Comparison of ENCODE assay signal across 10 mouse cellular contexts in the genomic region with DNA sequence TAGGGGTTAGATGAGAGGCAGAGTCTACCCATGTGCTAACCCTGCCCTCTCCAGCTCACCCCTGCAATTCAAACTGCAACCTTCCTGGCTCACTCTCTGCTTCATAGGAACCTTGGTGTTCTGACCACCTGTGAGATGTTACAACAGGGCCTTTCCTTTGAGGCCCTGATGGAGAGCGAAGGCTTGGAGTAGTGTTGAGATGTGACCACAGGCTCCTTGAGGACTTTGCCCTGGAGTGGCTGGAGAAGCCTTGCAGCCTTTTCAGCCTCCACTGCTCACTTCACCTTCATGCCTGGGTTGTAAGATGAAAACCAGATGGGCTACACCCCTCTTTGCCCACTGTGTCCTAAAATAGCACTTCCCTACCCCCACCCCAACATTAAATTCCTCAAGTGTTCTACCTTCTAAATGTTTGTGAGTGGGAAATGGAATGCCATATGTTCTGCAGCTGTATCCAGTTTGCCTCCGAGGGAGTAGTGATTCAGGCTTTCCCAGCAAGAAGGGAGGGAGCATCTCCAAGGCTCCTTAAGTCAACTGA. TPM values are rescaled to one million over a fixed set of nuclear protein-coding genes. Genes with fewer than 3 reads are reported as not detected.
DNase-seq lines count a peak whose midpoint lies in the region; ATAC-seq lines count a peak whose summit lies in the region.
"Had no signal": no experiment of that assay in that cellular context is flagged by ENCODE, and none has a peak within 500 bp of the region (broad histone marks: within the 10 kb centered on the region; RNA-seq: fewer than 3 reads in every experiment).

No protein-coding gene starts in this region.

- peak overlapping the region; percentile 59; the same call in 1 of the 2 replicates for H3K27ac ChIP-seq in hindbrain, embryonic 10.5 days
- H3K27ac ChIP-seq in hindbrain, embryonic 11.5 days (ENCODE audit: low read depth, low read length), result no peak overlapping the region; the same call in 1 of the 2 replicates
- peak overlapping the region; percentile 95 for H3K27ac ChIP-seq in limb, embryonic 12.5 days

- no peak for ATAC-seq in hindbrain, embryonic 11.5 days (ENCODE audit: low FRiP score)
- ATAC-seq in limb, embryonic 12.5 days (ENCODE audit: insufficient number of reproducible peaks, insufficient read depth, low FRiP score, low TSS enrichment, low read depth), result peak; percentile 61

- H3K9ac ChIP-seq in hindbrain, embryonic 11.5 days (ENCODE audit: low read depth, low read length), result no peak overlapping the region
- H3K9ac ChIP-seq in limb, embryonic 12.5 days (replicated peaks), result no peak overlapping the region

- H3K4me3 ChIP-seq in hindbrain, embryonic 10.5 days, result no peak overlapping the region
- H3K4me3 ChIP-seq in hindbrain, embryonic 11.5 days (ENCODE audit: low read depth, low read length), result no peak overlapping the region
- no peak overlapping the region for H3K4me3 ChIP-seq in limb, embryonic 12.5 days (replicated peaks)
- H3K4me3 ChIP-seq: megakaryocyte, embryonic 14.5 days had no signal

- no peak overlapping the region for H3K4me2 ChIP-seq in hindbrain, embryonic 11.5 days (replicated peaks; ENCODE audit: low read depth, low read length)
- peak overlapping the region; percentile 39 for H3K4me2 ChIP-seq in limb, embryonic 12.5 days

- H3K36me3 ChIP-seq in hindbrain, embryonic 10.5 days, result no peaks in the 10 kb centered on the region
- no peaks in the 10 kb centered on the region for H3K36me3 ChIP-seq in hindbrain, embryonic 11.5 days (ENCODE audit: control insufficient read depth, insufficient read depth, low read length)
- no peaks in the 10 kb centered on the region for H3K36me3 ChIP-seq in limb, embryonic 12.5 days

- peak; percentile 36 for DNase-seq in hindbrain, embryonic 10.5 days (ENCODE audit: low spot score)
- DNase-seq in hindbrain, embryonic 11.5 days (ENCODE audit: low spot score), result no peak
- DNase-seq in thymus, postnatal 14 days, result peak; percentile 22
- no peak for DNase-seq in thymus, adult 18-20 months
- no peak for DNase-seq in layer of hippocampus, postnatal 14 days (ENCODE audit: low spot score in 2 of 2)
- DNase-seq in ovary, adult 18-20 months (ENCODE audit: low spot score), result no peak
- DNase-seq in retina, postnatal 1 day, result no peak
- DNase-seq: cerebellum, adult 11-12 months had no signal

- peaks cover 51% of the 10 kb centered on the region for H3K4me1 ChIP-seq in hindbrain, embryonic 10.5 days (replicated peaks)
- no peaks in the 10 kb centered on the region; the same call in 1 of the 2 replicates for H3K4me1 ChIP-seq in hindbrain, embryonic 11.5 days (replicated peaks; ENCODE audit: control insufficient read depth, insufficient read depth, low read length)
- peaks cover 80% of the 10 kb centered on the region for H3K4me1 ChIP-seq in limb, embryonic 12.5 days (replicated peaks)

- H3K9me3 ChIP-seq in hindbrain, embryonic 10.5 days, result no peaks in the 10 kb centered on the region
- H3K9me3 ChIP-seq in hindbrain, embryonic 11.5 days (ENCODE audit: control insufficient read depth, low read length), result no peaks in the 10 kb centered on the region
- H3K9me3 ChIP-seq in limb, embryonic 12.5 days, result no peaks in the 10 kb centered on the region
- H3K9me3 ChIP-seq: megakaryocyte, embryonic 14.5 days had no signal

- H3K27me3 ChIP-seq in hindbrain, embryonic 10.5 days (ENCODE audit: insufficient read depth, poor library complexity, severe bottlenecking), result no peaks in the 10 kb centered on the region
- no peaks in the 10 kb centered on the region for H3K27me3 ChIP-seq in hindbrain, embryonic 11.5 days (ENCODE audit: control insufficient read depth, insufficient read depth, low read length)
- no peaks in the 10 kb centered on the region for H3K27me3 ChIP-seq in limb, embryonic 12.5 days
- H3K27me3 ChIP-seq: megakaryocyte, embryonic 14.5 days had no signal

- 67% methylated on average over 2 of the region's 2 CpGs for WGBS in hindbrain, embryonic 10.5 days
- 74% methylated on average over 2 of the region's 2 CpGs for WGBS in hindbrain, embryonic 11.5 days
- 19% methylated on average over 2 of the region's 2 CpGs for WGBS in limb, embryonic 12.5 days

RNA-seq across cellular contexts. Expression of gene Cyth3, which starts 34.5 kb away (rescaled TPM):
- 33.6 and 36.4 TPM in 2 replicates for polyA plus RNA-seq in hindbrain, embryonic 10.5 days (2016; fragmentation: Nextera tagmentation; extraction: Ambion mirVana)
- 30.3 and 33.4 TPM in 2 replicates for polyA plus RNA-seq in hindbrain, embryonic 11.5 days (2014; fragmentation: Nextera tagmentation; extraction: Ambion mirVana)
- polyA plus RNA-seq in limb, embryonic 12.5 days (2016; fragmentation: Nextera tagmentation; extraction: Ambion mirVana), result 53.2 and 55.5 TPM in 2 replicates
- total RNA-seq in layer of hippocampus, postnatal 14 days (2021), result 10 to 100 TPM; 48.1 to 52.4 TPM

Comparison
In these comparisons a context has a peak if more than half of its experiments do, and no peak if none do; other contexts are left out.
1. DNase-seq: peak in hindbrain, embryonic 10.5 days (single experiment) and thymus, postnatal 14 days (single experiment); none in hindbrain, embryonic 11.5 days (single experiment), thymus, adult 18-20 months (0 of 2), layer of hippocampus, postnatal 14 days (0 of 2), ovary, adult 18-20 months (single experiment) and retina, postnatal 1 day (single experiment).